Mouse (Mus musculus) intestine, embryonic 14.5 days (tissue): ENCODE results near the gene Plxnb1. TPM values are rescaled to one million over a fixed set of nuclear protein-coding genes. Genes with fewer than 3 reads are reported as not detected.
A peak's percentile ranks its signal among the peaks of the same experiment; 100 is the strongest.

Experiments used
- ATAC-seq: fragments of 200-750 bp; cut with Nextera tagmentation; replicated peaks from 2 replicates; pipeline ENCODE4 v1.8.0; 2017; ENCODE audit warnings: low read depth, moderate number of reproducible peaks, moderate TSS enrichment, moderate library complexity; ENCODE audit not compliant: low FRiP score, low TSS enrichment
- DNase-seq: peaks from one replicate; pipeline ENCODE4 v3.0.0-alpha.2; 2018; ENCODE audit warnings: low spot score
- H3K27ac ChIP-seq: fragments of 300-500 bp; sonication (generic); 2 replicates; pipeline ENCODE4 v1.5.1; 2014; ENCODE audit warnings: low read depth, mild to moderate bottlenecking, control low read depth
- H3K27me3 ChIP-seq: fragments of 300-500 bp; sonication (generic); replicated peaks from 2 replicates; pipeline ENCODE4 v1.6.1; 2014; ENCODE audit warnings: low read length, control low read depth; ENCODE audit not compliant: control insufficient read depth, insufficient read depth
- H3K36me3 ChIP-seq: fragments of 300-500 bp; sonication (generic); 2 replicates; pipeline ENCODE4 v1.6.1; 2014; ENCODE audit warnings: low read length, control low read depth; ENCODE audit not compliant: control insufficient read depth, insufficient read depth
- H3K4me1 ChIP-seq: fragments of 300-500 bp; sonication (generic); replicated peaks from 2 replicates; pipeline ENCODE4 v1.6.1; 2014; ENCODE audit warnings: low read length, control low read depth, mixed read lengths; ENCODE audit not compliant: control insufficient read depth, insufficient read depth
- H3K4me2 ChIP-seq: fragments of 300-500 bp; sonication (generic); 2 replicates; pipeline ENCODE4 v1.6.1; 2014; ENCODE audit warnings: low read length
- H3K4me3 ChIP-seq: fragments of 300-500 bp; sonication (generic); 2 replicates; pipeline ENCODE4 v1.5.1; 2014; ENCODE audit warnings: low read depth, low read length, control low read depth, mixed read lengths
- H3K9ac ChIP-seq: fragments of 300-500 bp; sonication (generic); 2 replicates; pipeline ENCODE4 v1.6.1; 2014; ENCODE audit warnings: mild to moderate bottlenecking, low read length
- H3K9me3 ChIP-seq: fragments of 300-500 bp; sonication (generic); 2 replicates; pipeline ENCODE4 v1.6.1; 2016; ENCODE audit warnings: low read length, control low read depth; ENCODE audit not compliant: control insufficient read depth
- WGBS: fragments of 180-500 bp; shearing (Covaris S2); extraction: QIAGEN DNeasy Blood & Tissue Kit; methylation state at CpG from one replicate; pipeline ENCODE4 v1.1.7; 2014; 5-methylcytosine and 5-hydroxymethylcytosine counted together
- polyA plus RNA-seq: library from polyadenylated mRNA; unstranded; fragments of >200 nt; fragmentation: Nextera tagmentation; extraction: Ambion mirVana; gene quantifications from 2 replicates; pipeline ENCODE4 v1.2.1, GENCODE M21; 2014

The Plxnb1 gene
- polyA plus RNA-seq, 1 experiment from 2014 or later = 11.7 TPM

DNA sequence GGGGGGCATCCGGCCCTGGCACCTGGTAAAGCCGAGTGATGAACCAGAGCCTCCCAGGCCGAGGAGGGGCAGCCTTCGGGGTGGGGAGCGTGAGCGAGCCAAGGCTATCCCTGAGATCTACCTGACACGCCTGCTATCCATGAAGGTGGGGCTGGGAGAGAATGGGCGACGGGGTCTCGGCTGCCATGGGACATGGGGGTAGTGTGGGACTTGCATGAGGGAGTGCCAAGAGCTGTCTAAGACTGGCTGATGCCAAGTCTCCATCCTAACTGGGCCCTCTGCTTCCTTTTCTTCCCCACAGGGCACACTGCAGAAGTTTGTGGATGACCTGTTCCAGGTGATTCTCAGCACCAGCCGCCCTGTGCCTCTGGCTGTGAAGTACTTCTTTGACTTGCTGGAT is 19.1 kb downstream of the Plxnb1 start:
- H3K27ac ChIP-seq = no peak overlapping the region
- no peak overlapping the region for H3K4me2 ChIP-seq
- WGBS = 94% methylated on average over 11 of the region's 11 CpGs
- no peak for DNase-seq
- H3K36me3 ChIP-seq = peaks cover 97% of the 10 kb centered on the region
- H3K9me3 ChIP-seq = no peaks in the 10 kb centered on the region
- H3K4me1 ChIP-seq = no peaks in the 10 kb centered on the region
- no peaks in the 10 kb centered on the region for H3K27me3 ChIP-seq
- H3K4me3 ChIP-seq = no peak overlapping the region
- no peak overlapping the region for H3K9ac ChIP-seq
- ATAC-seq = no peak

DNA sequence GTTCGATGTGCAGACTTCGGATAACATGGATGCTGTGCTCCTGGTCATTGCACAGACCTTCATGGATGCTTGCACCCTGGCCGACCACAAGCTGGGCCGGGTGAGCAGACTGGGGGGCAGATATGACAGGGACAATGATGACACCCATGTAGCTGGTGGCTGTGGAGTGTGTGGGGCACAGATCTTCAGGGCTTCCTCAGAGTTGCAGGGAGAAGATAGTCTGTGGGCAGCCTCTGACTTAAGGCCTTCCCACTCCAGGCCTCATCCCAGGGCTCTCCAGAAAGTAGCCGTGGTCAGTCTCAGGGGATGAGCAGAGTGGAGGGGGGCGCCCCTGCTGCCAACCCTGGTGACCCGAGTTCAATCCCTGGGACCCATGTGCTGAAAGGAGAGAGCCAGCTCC is 19.7 kb downstream of the Plxnb1 start:
- 84% methylated on average over 7 of the region's 7 CpGs for WGBS
- no peak overlapping the region for H3K4me2 ChIP-seq
- no peak overlapping the region for H3K4me3 ChIP-seq
- no peak overlapping the region for H3K9ac ChIP-seq
- no peaks in the 10 kb centered on the region for H3K9me3 ChIP-seq
- no peaks in the 10 kb centered on the region for H3K4me1 ChIP-seq
- DNase-seq (no peak), ATAC-seq (no peak)
- H3K27me3 ChIP-seq = no peaks in the 10 kb centered on the region
- peaks cover 97% of the 10 kb centered on the region for H3K36me3 ChIP-seq
- H3K27ac ChIP-seq = no peak overlapping the region

DNA sequence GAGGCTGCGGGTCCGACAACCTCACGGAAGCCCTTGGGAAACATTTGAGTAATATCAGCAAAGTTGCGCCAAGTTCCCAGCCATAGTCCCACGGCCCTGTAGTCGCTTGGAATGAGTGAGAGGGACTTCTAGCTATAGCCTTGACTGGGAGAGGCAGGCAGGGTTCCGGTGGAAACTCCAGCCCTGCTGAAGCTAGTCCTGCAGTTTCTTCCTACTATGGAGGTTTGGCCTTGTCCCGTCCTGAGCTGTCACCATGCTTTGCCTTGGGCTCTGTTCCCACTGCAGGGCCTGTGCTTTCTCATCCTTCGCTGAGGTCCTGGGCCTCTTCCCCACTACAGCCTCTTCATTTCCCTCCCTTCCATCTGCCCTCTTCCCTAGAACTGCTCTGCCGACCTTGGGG is 21.0 kb downstream of the Plxnb1 start:
- H3K4me2 ChIP-seq = no peak overlapping the region
- H3K36me3 ChIP-seq = peaks cover 84% of the 10 kb centered on the region
- 87% methylated on average over 10 of the region's 10 CpGs for WGBS

DNA sequence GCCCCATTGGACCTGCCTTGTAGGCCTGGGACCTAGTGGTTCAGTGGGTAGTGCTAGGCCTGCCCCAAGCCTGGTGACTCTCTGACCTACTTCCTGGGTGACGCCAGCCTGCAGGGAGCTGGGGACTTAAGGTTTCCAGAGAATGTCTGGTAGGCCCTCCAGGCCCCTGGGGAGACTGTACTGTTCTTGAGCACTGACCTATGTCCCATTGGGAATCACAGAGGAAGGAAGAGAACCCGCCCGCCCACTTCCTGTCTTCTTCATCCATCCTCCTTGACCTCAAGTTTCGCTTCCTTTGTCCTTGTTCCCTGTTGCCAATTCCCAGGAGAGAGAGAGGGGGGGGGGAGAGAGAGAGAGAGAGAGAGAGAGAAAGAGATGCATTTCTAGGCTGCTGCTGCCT is 22.9 kb downstream of the Plxnb1 start:
- no peak for ATAC-seq
- H3K36me3 ChIP-seq = peaks cover 65% of the 10 kb centered on the region
- WGBS = 85% methylated on average over 4 of the region's 4 CpGs
- no peak overlapping the region for H3K4me2 ChIP-seq
- H3K27ac ChIP-seq = no peak overlapping the region
- H3K9ac ChIP-seq = no peak overlapping the region
- H3K4me1 ChIP-seq = no peaks in the 10 kb centered on the region
- no peaks in the 10 kb centered on the region for H3K9me3 ChIP-seq
- no peaks in the 10 kb centered on the region for H3K27me3 ChIP-seq
- no peak overlapping the region for H3K4me3 ChIP-seq
- no peak for DNase-seq

More for the DNA sequence above, 21.0 kb downstream of the Plxnb1 start:
- no peaks in the 10 kb centered on the region for H3K27me3 ChIP-seq
- H3K4me3 ChIP-seq = no peak overlapping the region
- no peak for DNase-seq
- H3K9me3 ChIP-seq = no peaks in the 10 kb centered on the region
- no peaks in the 10 kb centered on the region for H3K4me1 ChIP-seq
- no peak for ATAC-seq
- no peak overlapping the region for H3K27ac ChIP-seq
- H3K9ac ChIP-seq = no peak overlapping the region

DNA sequence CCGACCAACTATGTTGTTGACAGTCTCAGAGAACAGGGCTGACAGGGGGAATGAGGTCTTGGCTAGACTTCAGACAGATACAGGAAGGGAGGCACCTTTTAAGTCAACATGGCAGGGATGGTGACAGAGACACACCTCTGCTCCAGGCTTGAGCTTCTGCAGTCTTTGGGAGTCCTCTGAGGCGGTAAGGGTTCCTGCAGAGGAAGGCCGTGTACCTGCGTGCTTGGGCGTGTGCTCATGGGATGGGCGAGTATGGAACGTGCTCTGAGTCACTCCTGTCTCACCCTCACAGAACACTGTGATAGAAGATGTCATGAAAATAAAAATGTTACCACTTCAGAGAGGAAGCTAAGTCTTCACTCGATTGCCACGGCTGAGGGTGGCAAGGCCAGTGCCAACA is 24.4 kb downstream of the Plxnb1 start:
- ATAC-seq (no peak), DNase-seq (peak; percentile 47)
- Histone ChIP-seq H3K4me3 (no peak overlapping the region), H3K36me3 (peaks cover 53% of the 10 kb centered on the region), H3K4me2 (no peak overlapping the region), H3K27ac (no peak overlapping the region), H3K4me1 (no peaks in the 10 kb centered on the region), H3K27me3 (no peaks in the 10 kb centered on the region), H3K9me3 (no peaks in the 10 kb centered on the region), H3K9ac (no peak overlapping the region)
- 87% methylated on average over 9 of the region's 9 CpGs for WGBS

DNA sequence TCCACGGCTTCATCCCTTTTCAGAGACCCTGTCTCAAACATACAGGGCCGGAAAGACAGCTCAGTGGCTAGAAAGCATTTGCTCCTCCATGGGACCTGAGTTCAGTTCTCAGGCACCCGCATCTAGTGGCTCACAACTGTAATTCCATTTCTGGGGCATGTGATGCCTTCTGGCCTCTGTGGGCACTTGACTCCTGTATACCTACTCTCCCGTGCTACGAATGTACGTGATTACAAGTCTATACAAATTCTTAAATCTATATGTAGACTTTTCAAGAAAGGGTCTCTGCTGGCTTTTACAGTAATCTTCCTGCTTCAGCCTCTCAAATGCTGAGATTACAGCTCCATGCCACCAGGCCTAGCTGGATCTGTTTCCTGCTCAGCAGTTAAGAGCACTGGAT is 25.8 kb downstream of the Plxnb1 start:
- H3K4me1 ChIP-seq = no peaks in the 10 kb centered on the region
- 89% methylated on average over 6 of the region's 6 CpGs for whole genome bisulfite sequencing
- H3K4me2 ChIP-seq = no peak overlapping the region
- DNase-seq (peak; percentile 50), ATAC-seq (no peak)
- H3K9ac ChIP-seq = no peak overlapping the region
- H3K36me3 ChIP-seq = peaks cover 39% of the 10 kb centered on the region
- H3K27me3 ChIP-seq = no peaks in the 10 kb centered on the region
- H3K4me3 ChIP-seq = no peak overlapping the region
- H3K27ac ChIP-seq = no peak overlapping the region
- no peaks in the 10 kb centered on the region for H3K9me3 ChIP-seq

DNA sequence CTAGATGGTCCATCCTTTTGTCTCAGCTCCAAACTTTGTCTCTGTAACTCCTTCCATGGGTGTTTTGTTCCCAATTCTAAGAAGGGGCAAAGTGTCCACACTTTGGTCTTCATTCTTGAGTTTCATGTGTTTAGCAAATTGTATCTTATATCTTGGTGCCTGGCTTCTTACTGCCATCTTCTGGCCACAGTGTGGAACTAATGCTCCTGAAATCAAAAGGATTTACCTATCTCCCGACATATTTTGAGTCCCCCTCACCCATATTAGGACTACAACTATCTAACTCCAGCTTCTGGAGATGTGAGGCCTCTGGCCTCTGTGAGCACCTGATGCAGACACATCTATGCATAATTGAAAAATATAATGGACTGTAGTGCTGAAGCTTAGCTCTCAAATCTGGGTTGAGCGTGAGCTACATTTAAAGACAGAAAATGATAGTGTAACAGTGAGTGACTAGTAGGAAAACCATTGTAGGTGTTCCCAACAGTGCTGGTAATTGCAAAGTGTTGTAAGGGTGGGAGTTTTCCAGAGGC is 27.4 kb downstream of the Plxnb1 start:
- Histone ChIP-seq H3K4me1 (no peaks in the 10 kb centered on the region), H3K4me2 (no peak overlapping the region), H3K9me3 (no peaks in the 10 kb centered on the region), H3K27me3 (no peaks in the 10 kb centered on the region), H3K4me3 (no peak overlapping the region), H3K9ac (no peak overlapping the region), H3K36me3 (peaks cover 22% of the 10 kb centered on the region), H3K27ac (no peak overlapping the region)
- DNase-seq (peak; percentile 63), ATAC-seq (no peak)
- WGBS = 47% methylated on average over 2 of the region's 2 CpGs

DNA sequence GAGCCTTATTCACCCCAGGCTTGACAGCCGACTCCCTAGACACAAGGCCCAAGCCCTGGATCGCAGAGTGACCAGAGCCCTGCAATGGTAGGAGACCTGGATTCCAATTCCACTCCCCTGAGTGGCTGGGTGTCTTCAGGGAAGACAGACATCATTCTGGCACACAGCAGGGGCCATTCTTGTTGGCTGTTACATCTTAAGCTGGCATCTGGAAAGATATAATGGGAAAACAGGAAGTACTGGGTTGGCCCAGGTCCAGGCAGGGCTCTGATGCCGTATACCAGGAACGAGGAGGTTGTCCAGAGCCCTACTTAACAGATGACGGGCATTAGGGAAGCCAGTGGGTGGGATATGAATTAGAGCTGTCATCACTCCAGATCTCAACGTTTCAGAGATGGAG is 28.1 kb downstream of the Plxnb1 start:
- WGBS = 43% methylated on average over 6 of the region's 6 CpGs
- no peaks in the 10 kb centered on the region for H3K9me3 ChIP-seq
- H3K27ac ChIP-seq = no peak overlapping the region
- no peak overlapping the region for H3K9ac ChIP-seq
- no peaks in the 10 kb centered on the region for H3K27me3 ChIP-seq
- 0 out of 2 replicates have a peak, but pooled peaks have one; percentile 6 for ATAC-seq
- H3K4me1 ChIP-seq = no peaks in the 10 kb centered on the region
- DNase-seq = peak; percentile 51
- no peak overlapping the region for H3K4me2 ChIP-seq
- no peak overlapping the region for H3K4me3 ChIP-seq
- peaks cover 16% of the 10 kb centered on the region for H3K36me3 ChIP-seq

DNA sequence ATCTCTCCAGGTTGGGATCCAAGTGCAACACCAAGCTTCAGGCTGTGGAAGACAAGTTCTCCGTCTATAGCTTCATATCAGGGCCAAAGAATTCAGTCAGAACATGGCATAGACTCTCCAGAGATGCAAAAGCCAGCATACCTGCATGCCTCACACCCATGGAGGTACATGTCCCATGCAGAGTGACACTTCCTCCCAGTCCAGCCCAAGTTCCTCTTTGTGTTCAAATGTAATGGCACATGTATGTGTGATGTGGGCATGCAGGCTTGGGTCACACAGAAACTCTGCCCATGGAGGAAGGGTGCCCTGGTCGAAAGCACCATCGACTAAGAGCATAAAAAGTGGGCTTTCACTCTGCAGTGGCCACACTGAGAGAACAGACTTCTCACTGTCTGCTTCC is 29.0 kb downstream of the Plxnb1 start:
- Histone ChIP-seq H3K4me3 (no peak overlapping the region), H3K36me3 (peaks cover 7% of the 10 kb centered on the region), H3K27me3 (no peaks in the 10 kb centered on the region), H3K9me3 (no peaks in the 10 kb centered on the region), H3K4me1 (no peaks in the 10 kb centered on the region), H3K27ac (no peak overlapping the region), H3K4me2 (no peak overlapping the region), H3K9ac (no peak overlapping the region)
- WGBS = 80% methylated on average over 3 of the region's 3 CpGs
- ATAC-seq (no peak), DNase-seq (no peak)
